In genomic region chr11:58967346-58967745, GRCm38 (mm10) we compare ENCODE assay signal across 11 mouse cellular contexts. TPM values are rescaled to one million over a fixed set of nuclear protein-coding genes. Genes with fewer than 3 reads are reported as not detected.
DNase-seq lines count a peak whose midpoint lies in the region; ATAC-seq and TF ChIP-seq lines count a peak whose summit lies in the region.
"Had no signal": no experiment of that assay in that cellular context is flagged by ENCODE, and none has a peak within 500 bp of the region (broad histone marks: within the 10 kb centered on the region; RNA-seq: fewer than 3 reads in every experiment).

No protein-coding gene starts in this region.

- H3K27me3 ChIP-seq in heart, postnatal 0 days (ENCODE audit: control insufficient read depth, insufficient read depth, low read length) = no peaks in the 10 kb centered on the region
- no peaks in the 10 kb centered on the region; the same call in 1 of the 2 replicates for H3K27me3 ChIP-seq in thymus, adult 2 months (ENCODE audit: control insufficient read depth, insufficient read depth, low read length)
- no peaks in the 10 kb centered on the region for H3K27me3 ChIP-seq in neural tube, embryonic 15.5 days (replicated peaks)

- H3K4me2 ChIP-seq in heart, postnatal 0 days (ENCODE audit: low read depth, low read length) = no peak overlapping the region
- H3K4me2 ChIP-seq in neural tube, embryonic 15.5 days = no peak overlapping the region
- H3K4me2 ChIP-seq: liver, embryonic 13.5 days had no signal

- ATAC-seq in heart, postnatal 0 days (ENCODE audit: insufficient read depth, low read depth) = no peak
- no peak for ATAC-seq in neural tube, embryonic 15.5 days (ENCODE audit: low FRiP score)
- ATAC-seq: hindbrain, embryonic 16.5 days had no signal

- TF ChIP-seq EP300 in heart, postnatal 0 days (IDR thresholded peaks at IDR 0.05; ENCODE audit: low read depth) = no peak

- 100% methylated on average over 1 of the region's 1 CpGs for WGBS in heart, postnatal 0 days
- WGBS in thymus, adult 2 months = 95% methylated on average over 1 of the region's 1 CpGs
- WGBS in neural tube, embryonic 15.5 days = 100% methylated on average over 1 of the region's 1 CpGs

- no peaks in the 10 kb centered on the region for H3K4me1 ChIP-seq in heart, postnatal 0 days (ENCODE audit: control insufficient read depth, insufficient read depth)
- H3K4me1 ChIP-seq in thymus, adult 2 months (replicated peaks; ENCODE audit: control insufficient read depth, insufficient read depth, low read length) = peaks cover 3% of the 10 kb centered on the region; the same call in 1 of the 2 replicates
- peaks cover 11% of the 10 kb centered on the region for H3K4me1 ChIP-seq in neural tube, embryonic 15.5 days

- H3K4me3 ChIP-seq in heart, postnatal 0 days (ENCODE audit: low read depth, low read length) = no peak overlapping the region
- H3K4me3 ChIP-seq in thymus, adult 2 months (ENCODE audit: control insufficient read depth, insufficient read depth, low read length) = no peak overlapping the region
- H3K4me3 ChIP-seq in neural tube, embryonic 15.5 days (replicated peaks) = no peak overlapping the region
- H3K4me3 ChIP-seq: liver, embryonic 13.5 days had no signal

- no peak overlapping the region for H3K9ac ChIP-seq in heart, postnatal 0 days (replicated peaks; ENCODE audit: low read depth, low read length)
- H3K9ac ChIP-seq in neural tube, embryonic 15.5 days (replicated peaks) = no peak overlapping the region
- H3K9ac ChIP-seq: liver, embryonic 13.5 days had no signal

- peak; percentile 73 for TF ChIP-seq CTCF in heart, postnatal 0 days (IDR thresholded peaks at IDR 0.05; ENCODE audit: low read depth)
- TF ChIP-seq CTCF in thymus, adult 2 months (IDR thresholded peaks at IDR 0.05; ENCODE audit: borderline replicate concordance, control insufficient read depth, extremely low read depth, insufficient read depth, low read length, poor library complexity) = no peak

- TF ChIP-seq POLR2A in thymus, adult 2 months (IDR thresholded peaks at IDR 0.05; ENCODE audit: control insufficient read depth, extremely low read depth, insufficient read depth, low read length, poor library complexity) = no peak

- H3K27ac ChIP-seq in heart, postnatal 0 days (ENCODE audit: low read depth) = no peak overlapping the region
- no peak overlapping the region for H3K27ac ChIP-seq in thymus, adult 2 months (ENCODE audit: control insufficient read depth, insufficient read depth, low read length)
- H3K27ac ChIP-seq in neural tube, embryonic 15.5 days (replicated peaks) = no peak overlapping the region
- H3K27ac ChIP-seq: liver, embryonic 13.5 days had no signal

- H3K9me3 ChIP-seq in heart, postnatal 0 days (replicated peaks; ENCODE audit: control insufficient read depth, low read length) = no peaks in the 10 kb centered on the region
- no peaks in the 10 kb centered on the region for H3K9me3 ChIP-seq in neural tube, embryonic 15.5 days (replicated peaks)
- H3K9me3 ChIP-seq: liver, embryonic 13.5 days had no signal

- no peak for DNase-seq in heart, postnatal 0 days (ENCODE audit: low spot score)
- DNase-seq in heart, adult 9 months (ENCODE audit: low spot score in 2 of 2) = no peak
- DNase-seq in thymus, adult 2 months = peak; percentile 60
- DNase-seq in thymus, adult 18-20 months = no peak
- DNase-seq in induced T-regulatory cell, adult 2 months (ENCODE audit: low read depth) = peak; percentile 72
- no peak for DNase-seq in embryo, embryonic 9.5 days (ENCODE audit: extremely low spot score)
- no peak for DNase-seq in urinary bladder, postnatal 10 days (ENCODE audit: low spot score)
- DNase-seq: embryo, embryonic 11 days; liver, embryonic 13.5 days had no signal

- H3K36me3 ChIP-seq in heart, postnatal 0 days (replicated peaks; ENCODE audit: control insufficient read depth, insufficient read depth, low read length) = no peaks in the 10 kb centered on the region
- no peaks in the 10 kb centered on the region for H3K36me3 ChIP-seq in thymus, adult 2 months (ENCODE audit: control insufficient read depth, insufficient read depth, low read length)
- H3K36me3 ChIP-seq in neural tube, embryonic 15.5 days = peaks cover 9% of the 10 kb centered on the region; the same call in 1 of the 2 replicates

RNA-seq across cellular contexts. Expression of gene Trim11, which starts 10.5 kb away (rescaled TPM):
- total RNA-seq in heart, postnatal 0 days (2014; rRNA removed; ENCODE audit: low replicate concordance) = 36.8 and 37.4 TPM in 2 replicates
- 26.0 and 26.5 TPM in 2 replicates for polyA plus RNA-seq in heart, postnatal 0 days (2015; fragmentation: Nextera tagmentation; extraction: Ambion mirVana)
- 114 and 119 TPM in 2 replicates for polyA plus RNA-seq in thymus, adult 2 months (2012; rRNA removed)
- polyA plus RNA-seq in neural tube, embryonic 15.5 days (2015; fragmentation: Nextera tagmentation; extraction: Ambion mirVana) = 22.2 and 22.5 TPM in 2 replicates

RNA-seq across cellular contexts. Expression of gene Hist3h2a, which starts 12.9 kb away (rescaled TPM):
- total RNA-seq in heart, postnatal 0 days (2014; rRNA removed; ENCODE audit: low replicate concordance) = 90.4 and 94.8 TPM in 2 replicates
- 43.1 and 63.4 TPM in 2 replicates for polyA plus RNA-seq in heart, postnatal 0 days (2015; fragmentation: Nextera tagmentation; extraction: Ambion mirVana)
- 45.9 and 51.0 TPM in 2 replicates for polyA plus RNA-seq in thymus, adult 2 months (2012; rRNA removed)
- 66.5 and 86.3 TPM in 2 replicates for polyA plus RNA-seq in neural tube, embryonic 15.5 days (2015; fragmentation: Nextera tagmentation; extraction: Ambion mirVana)

RNA-seq across cellular contexts. Expression of gene Trim17, which starts 12.9 kb away (rescaled TPM):
- total RNA-seq in heart, postnatal 0 days (2014; rRNA removed; ENCODE audit: low replicate concordance) = 0.62 TPM in 1 of 2 replicates, not detected in the other
- polyA plus RNA-seq in heart, postnatal 0 days (2015; fragmentation: Nextera tagmentation; extraction: Ambion mirVana) = 0.26 and 0.33 TPM in 2 replicates
- 0.31 and 0.47 TPM in 2 replicates for polyA plus RNA-seq in thymus, adult 2 months (2012; rRNA removed)
- polyA plus RNA-seq in neural tube, embryonic 15.5 days (2015; fragmentation: Nextera tagmentation; extraction: Ambion mirVana) = 1.1 TPM in 2 replicates

RNA-seq across cellular contexts. Expression of gene Hist3h2ba, which starts 18.6 kb away (rescaled TPM):
- total RNA-seq in heart, postnatal 0 days (2014; rRNA removed; ENCODE audit: low replicate concordance) = 26.3 and 44.3 TPM in 2 replicates
- polyA plus RNA-seq in heart, postnatal 0 days (2015; fragmentation: Nextera tagmentation; extraction: Ambion mirVana) = 7.0 and 8.2 TPM in 2 replicates
- 47.2 and 96.5 TPM in 2 replicates for polyA plus RNA-seq in thymus, adult 2 months (2012; rRNA removed)
- polyA plus RNA-seq in neural tube, embryonic 15.5 days (2015; fragmentation: Nextera tagmentation; extraction: Ambion mirVana) = 184 and 262 TPM in 2 replicates

RNA-seq across cellular contexts. Expression of gene Rnf187, which starts 28.6 kb away (rescaled TPM):
- total RNA-seq in heart, postnatal 0 days (2014; rRNA removed; ENCODE audit: low replicate concordance) = 301 and 362 TPM in 2 replicates
- 145 and 147 TPM in 2 replicates for polyA plus RNA-seq in heart, postnatal 0 days (2015; fragmentation: Nextera tagmentation; extraction: Ambion mirVana)
- polyA plus RNA-seq in thymus, adult 2 months (2012; rRNA removed) = 335 and 488 TPM in 2 replicates
- 559 and 636 TPM in 2 replicates for polyA plus RNA-seq in neural tube, embryonic 15.5 days (2015; fragmentation: Nextera tagmentation; extraction: Ambion mirVana)

Comparison
In these comparisons a context has a peak if more than half of its experiments do, and no peak if none do; other contexts are left out.
1. DNase-seq: peak in thymus, adult 2 months (single experiment) and induced T-regulatory cell, adult 2 months (single experiment); none in heart, postnatal 0 days (single experiment), heart, adult 9 months (0 of 2), thymus, adult 18-20 months (0 of 2), embryo, embryonic 9.5 days (single experiment) and urinary bladder, postnatal 10 days (single experiment).